Mouse (Mus musculus): ENCODE data around the gene Hoxb13. TPM values are rescaled to one million over a fixed set of nuclear protein-coding genes. Genes with fewer than 3 reads are reported as not detected.

The Hoxb13 gene
- total and polyA plus RNA-seq, 2 experiments from 2014 or later: not detected

- no peaks in the 10 kb centered on the region for H3K36me3 ChIP-seq (ENCODE audit: insufficient read depth, low read length)
- no peak overlapping the region for H3K4me2 ChIP-seq (ENCODE audit: low read depth, low read length, poor library complexity, severe bottlenecking)
- no peaks in the 10 kb centered on the region for H3K9me3 ChIP-seq (ENCODE audit: low read length)
- no peak for TF ChIP-seq CTCF (IDR thresholded peaks at IDR 0.05)
- 2% methylated on average over 14 of the region's 14 CpGs for WGBS
- H3K27me3 ChIP-seq (ENCODE audit: insufficient read depth, low read length): peaks cover 93% of the 10 kb centered on the region
- H3K9ac ChIP-seq (replicated peaks; ENCODE audit: low read length, poor library complexity, severe bottlenecking): no peak overlapping the region
- ATAC-seq (ENCODE audit: low FRiP score) (no peak), DNase-seq (ENCODE audit: low spot score) (no peak)
- no peak overlapping the region for H3K4me3 ChIP-seq (ENCODE audit: low read depth, low read length)
- no peak overlapping the region for H3K27ac ChIP-seq (ENCODE audit: low read depth, low read length)
- H3K4me1 ChIP-seq (ENCODE audit: insufficient read depth, low read length): no peaks in the 10 kb centered on the region
Measured at GRCm38 (mm10) chr11:96202401-96203081, 8.4 kb downstream of the Hoxb13 start.

- under 1% methylated on average over 37 of the region's 37 CpGs for WGBS
Measured at GRCm38 (mm10) chr11:96203182-96203788, 9.2 kb downstream of the Hoxb13 start.

GRCm38 (mm10) chr11:96203789-96204186 is 9.7 kb downstream of the Hoxb13 start:
- ATAC-seq (ENCODE audit: low FRiP score): no peak
- DNase-seq (ENCODE audit: low spot score): no peak
- WGBS: 1% methylated on average over 16 of the region's 16 CpGs
- H3K9me3 ChIP-seq (ENCODE audit: low read length): no peaks in the 10 kb centered on the region
- no peak overlapping the region for H3K4me2 ChIP-seq (ENCODE audit: low read depth, low read length, poor library complexity, severe bottlenecking)
- H3K27me3 ChIP-seq (ENCODE audit: insufficient read depth, low read length): peaks cover 94% of the 10 kb centered on the region
- no peak for TF ChIP-seq CTCF (IDR thresholded peaks at IDR 0.05)
- no peaks in the 10 kb centered on the region for H3K36me3 ChIP-seq (ENCODE audit: insufficient read depth, low read length)
- no peak overlapping the region for H3K4me3 ChIP-seq (ENCODE audit: low read depth, low read length)
- no peak overlapping the region for H3K9ac ChIP-seq (replicated peaks; ENCODE audit: low read length, poor library complexity, severe bottlenecking)
- no peaks in the 10 kb centered on the region for H3K4me1 ChIP-seq (ENCODE audit: insufficient read depth, low read length)
- no peak overlapping the region for H3K27ac ChIP-seq (ENCODE audit: low read depth, low read length)

More at GRCm38 (mm10) chr11:96203182-96203788, 9.2 kb downstream of the Hoxb13 start:
- ATAC-seq (ENCODE audit: low FRiP score): no peak
- Histone ChIP-seq H3K27me3 (ENCODE audit: insufficient read depth, low read length) (peaks cover 93% of the 10 kb centered on the region), H3K4me3 (ENCODE audit: low read depth, low read length) (no peak overlapping the region), H3K4me1 (ENCODE audit: insufficient read depth, low read length) (no peaks in the 10 kb centered on the region), H3K36me3 (ENCODE audit: insufficient read depth, low read length) (no peaks in the 10 kb centered on the region), H3K9me3 (ENCODE audit: low read length) (no peaks in the 10 kb centered on the region), H3K4me2 (ENCODE audit: low read depth, low read length, poor library complexity, severe bottlenecking) (no peak overlapping the region), H3K27ac (ENCODE audit: low read depth, low read length) (no peak overlapping the region), H3K9ac (replicated peaks; ENCODE audit: low read length, poor library complexity, severe bottlenecking) (no peak overlapping the region)
- no peak for TF ChIP-seq CTCF (IDR thresholded peaks at IDR 0.05)
- no peak for DNase-seq (ENCODE audit: low spot score)

GRCm38 (mm10) chr11:96204351-96204750 is 10.2 kb downstream of the Hoxb13 start:
- no peak overlapping the region for H3K4me2 ChIP-seq (ENCODE audit: low read depth, low read length, poor library complexity, severe bottlenecking)
- no peak overlapping the region for H3K27ac ChIP-seq (ENCODE audit: low read depth, low read length)
- TF ChIP-seq CTCF (IDR thresholded peaks at IDR 0.05): no peak
- H3K9me3 ChIP-seq (ENCODE audit: low read length): no peaks in the 10 kb centered on the region
- H3K27me3 ChIP-seq (ENCODE audit: insufficient read depth, low read length): peaks cover 95% of the 10 kb centered on the region
- WGBS: under 1% methylated on average over 11 of the region's 11 CpGs
- no peak overlapping the region for H3K4me3 ChIP-seq (ENCODE audit: low read depth, low read length)
- ATAC-seq (ENCODE audit: low FRiP score): no peak
- no peak for DNase-seq (ENCODE audit: low spot score)
- no peaks in the 10 kb centered on the region for H3K4me1 ChIP-seq (ENCODE audit: insufficient read depth, low read length)
- H3K36me3 ChIP-seq (ENCODE audit: insufficient read depth, low read length): no peaks in the 10 kb centered on the region
- no peak overlapping the region for H3K9ac ChIP-seq (replicated peaks; ENCODE audit: low read length, poor library complexity, severe bottlenecking)

- no peak overlapping the region for H3K27ac ChIP-seq (ENCODE audit: low read depth, low read length)
- no peaks in the 10 kb centered on the region for H3K36me3 ChIP-seq (ENCODE audit: insufficient read depth, low read length)
- H3K4me3 ChIP-seq (ENCODE audit: low read depth, low read length): no peak overlapping the region
- no peak overlapping the region for H3K9ac ChIP-seq (replicated peaks; ENCODE audit: low read length, poor library complexity, severe bottlenecking)
- no peaks in the 10 kb centered on the region for H3K9me3 ChIP-seq (ENCODE audit: low read length)
- no peaks in the 10 kb centered on the region for H3K4me1 ChIP-seq (ENCODE audit: insufficient read depth, low read length)
- ATAC-seq (ENCODE audit: low FRiP score) (no peak), DNase-seq (ENCODE audit: low spot score) (no peak)
- H3K27me3 ChIP-seq (ENCODE audit: insufficient read depth, low read length): peaks cover 87% of the 10 kb centered on the region
- no peak overlapping the region for H3K4me2 ChIP-seq (ENCODE audit: low read depth, low read length, poor library complexity, severe bottlenecking)
- WGBS: 4% methylated on average over 15 of the region's 15 CpGs
- no peak for TF ChIP-seq CTCF (IDR thresholded peaks at IDR 0.05)
Measured at GRCm38 (mm10) chr11:96205426-96206131, 11.5 kb downstream of the Hoxb13 start.

GRCm38 (mm10) chr11:96223813-96224212 is 29.7 kb downstream of the Hoxb13 start:
- H3K27ac ChIP-seq (ENCODE audit: low read depth, low read length): no peak overlapping the region
- H3K4me3 ChIP-seq (ENCODE audit: low read depth, low read length): no peak overlapping the region
- H3K4me2 ChIP-seq (ENCODE audit: low read depth, low read length, poor library complexity, severe bottlenecking): no peak overlapping the region
- no peaks in the 10 kb centered on the region for H3K9me3 ChIP-seq (ENCODE audit: low read length)
- DNase-seq (ENCODE audit: low spot score) (no peak), ATAC-seq (ENCODE audit: low FRiP score) (no peak)
- H3K4me1 ChIP-seq (ENCODE audit: insufficient read depth, low read length): no peaks in the 10 kb centered on the region
- TF ChIP-seq CTCF (IDR thresholded peaks at IDR 0.05): peak; percentile 31
- no peaks in the 10 kb centered on the region for H3K36me3 ChIP-seq (ENCODE audit: insufficient read depth, low read length)
- WGBS: 41% methylated on average over 2 of the region's 2 CpGs
- no peaks in the 10 kb centered on the region; the same call in 1 of the 2 replicates for H3K27me3 ChIP-seq (ENCODE audit: insufficient read depth, low read length)
- H3K9ac ChIP-seq (replicated peaks; ENCODE audit: low read length, poor library complexity, severe bottlenecking): no peak overlapping the region
